Mouse (Mus musculus) forebrain, embryonic 16.5 days (tissue): ENCODE measurements around the gene Cntnap1. TPM values are rescaled to one million over a fixed set of nuclear protein-coding genes. Genes with fewer than 3 reads are reported as not detected.
"Not testable (repeated sequence)": the region's sequence is repeated elsewhere in the genome, so short reads cannot be mapped to it uniquely, and the experiment has no call there.

Experiments
- ATAC-seq: fragments of 200-750 bp; cut with Nextera tagmentation; 2 replicates; pipeline ENCODE4 v1.8.0; 2017; ENCODE audit warnings: mild to moderate bottlenecking, moderate library complexity
- H3K27ac ChIP-seq: fragments of 300-500 bp; sonication (generic); 2 replicates; pipeline ENCODE4 v1.5.1; 2014; ENCODE audit warnings: low read length, control low read depth
- H3K27me3 ChIP-seq: fragments of 300-500 bp; sonication (generic); replicated peaks from 2 replicates; pipeline ENCODE4 v1.6.1; 2014; ENCODE audit warnings: low read length; ENCODE audit not compliant: control insufficient read depth, insufficient read depth
- H3K36me3 ChIP-seq: fragments of 300-500 bp; sonication (generic); 2 replicates; pipeline ENCODE4 v1.6.1; 2014; ENCODE audit not compliant: control insufficient read depth, insufficient read depth
- H3K4me1 ChIP-seq: fragments of 300-500 bp; sonication (generic); replicated peaks from 2 replicates; pipeline ENCODE4 v1.6.1; 2014; ENCODE audit warnings: low read length; ENCODE audit not compliant: control insufficient read depth, insufficient read depth
- H3K4me2 ChIP-seq: fragments of 300-500 bp; sonication (generic); 2 replicates; pipeline ENCODE4 v1.6.1; 2014; ENCODE audit warnings: mild to moderate bottlenecking, low read length, control low read depth
- H3K4me3 ChIP-seq: fragments of 300-500 bp; sonication (generic); replicated peaks from 2 replicates; pipeline ENCODE4 v1.5.1; 2014; ENCODE audit warnings: mild to moderate bottlenecking, low read length, control low read depth
- H3K9ac ChIP-seq: fragments of 300-500 bp; sonication (generic); replicated peaks from 2 replicates; pipeline ENCODE4 v1.6.1; 2014; ENCODE audit warnings: low read depth, low read length, control low read depth
- H3K9me3 ChIP-seq: fragments of 300-500 bp; sonication (generic); 2 replicates; pipeline ENCODE4 v1.6.1; 2016; ENCODE audit warnings: low read length; ENCODE audit not compliant: control insufficient read depth
- WGBS: fragments of 180-500 bp; shearing (Covaris S2); extraction: QIAGEN DNeasy Blood & Tissue Kit; methylation state at CpG from one replicate; pipeline ENCODE4 v1.1.7; 2014; 5-methylcytosine and 5-hydroxymethylcytosine counted together
- polyA plus RNA-seq: library from polyadenylated mRNA; unstranded; fragments of >200 nt; fragmentation: Nextera tagmentation; extraction: Ambion mirVana; gene quantifications from 2 replicates; pipeline ENCODE4 v1.2.1, GENCODE M21; 2015

The Cntnap1 gene
- polyA plus RNA-seq, 1 experiment from 2014 or later, result 1.5 TPM

DNA sequence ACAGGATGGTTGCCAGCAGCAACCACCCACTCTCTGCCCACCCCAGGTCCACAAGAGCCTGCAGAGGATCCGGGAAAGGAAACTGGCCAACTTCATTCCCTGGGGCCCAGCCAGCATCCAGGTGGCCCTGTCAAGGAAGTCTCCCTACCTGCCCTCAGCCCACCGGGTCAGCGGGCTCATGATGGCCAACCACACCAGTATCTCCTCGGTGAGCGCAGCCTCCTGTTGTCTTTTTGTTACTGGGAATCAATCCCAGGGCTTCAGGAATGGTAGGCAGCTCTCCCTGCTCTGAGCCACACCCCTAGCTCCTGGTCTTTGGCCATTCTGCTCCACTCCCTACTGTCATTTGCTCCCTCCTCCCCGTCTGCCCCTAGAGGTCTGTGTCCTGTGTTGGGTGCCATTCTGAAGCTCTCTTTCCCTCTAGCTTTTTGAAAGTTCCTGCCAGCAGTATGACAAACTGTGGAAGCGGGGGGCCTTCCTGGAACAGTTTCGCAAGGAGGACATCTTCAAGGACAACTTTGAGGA is 9.3 kb upstream of the Cntnap1 start:
- 87% methylated on average over 6 of the region's 8 CpGs for WGBS

DNA sequence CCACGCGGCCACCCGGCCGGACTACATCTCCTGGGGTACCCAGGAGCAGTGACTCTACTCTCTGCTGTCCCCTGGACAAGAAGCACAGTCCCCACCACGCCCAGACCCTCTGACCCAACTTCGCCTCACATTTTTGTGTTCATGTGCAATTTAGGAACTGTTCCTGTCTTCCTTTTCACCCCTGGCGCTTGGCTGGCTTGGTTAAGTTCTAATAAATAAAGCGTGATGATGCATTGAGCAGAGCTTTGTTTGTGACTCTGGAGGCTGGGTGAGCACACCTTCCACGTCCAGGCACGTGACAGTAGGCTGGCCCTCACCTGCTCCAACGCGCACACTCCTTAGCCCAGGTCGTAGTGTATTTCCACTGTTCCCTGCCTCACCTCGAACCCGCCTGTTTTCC is 8.8 kb upstream of the Cntnap1 start:
- Histone ChIP-seq H3K36me3 (no peaks in the 10 kb centered on the region), H3K9ac (no peak overlapping the region), H3K27ac (no peak overlapping the region), H3K9me3 (no peaks in the 10 kb centered on the region), H3K4me1 (peaks cover 12% of the 10 kb centered on the region), H3K4me3 (no peak overlapping the region), H3K4me2 (no peak overlapping the region), H3K27me3 (peaks cover 33% of the 10 kb centered on the region)
- 90% methylated on average over 15 of the region's 15 CpGs for WGBS
- ATAC-seq, result no peak

More for the DNA sequence above, 9.3 kb upstream of the Cntnap1 start:
- ATAC-seq, H3K4me2 ChIP-seq, H3K4me3 ChIP-seq, H3K9me3 ChIP-seq, H3K9ac ChIP-seq, H3K36me3 ChIP-seq, H3K27ac ChIP-seq: not testable (repeated sequence)
- Histone ChIP-seq H3K4me1 (peaks cover 17% of the 10 kb centered on the region), H3K27me3 (peaks cover 28% of the 10 kb centered on the region)

DNA sequence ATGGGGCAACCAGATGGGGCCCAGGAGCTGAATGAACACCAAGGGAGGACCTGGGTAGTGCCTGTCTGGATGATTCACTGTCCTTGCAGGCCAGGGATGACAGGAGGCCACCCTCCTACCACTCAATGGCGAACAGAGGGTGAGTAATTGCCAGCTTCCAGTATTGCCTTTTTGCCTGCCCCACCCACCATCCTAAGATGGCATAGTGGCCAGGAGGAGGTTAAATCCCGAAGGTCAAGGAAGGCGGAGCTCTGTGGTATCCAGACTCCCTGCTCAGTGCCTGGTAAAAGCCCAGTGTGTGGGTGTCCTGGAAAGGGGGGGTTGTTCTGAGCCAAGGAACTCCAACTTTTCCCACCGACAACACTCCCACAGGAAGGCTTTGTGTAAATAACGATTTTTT is 8.0 kb upstream of the Cntnap1 start:
- WGBS, result 60% methylated on average over 5 of the region's 5 CpGs
- Histone ChIP-seq H3K27me3 (peaks cover 39% of the 10 kb centered on the region), H3K27ac (no peak overlapping the region)

DNA sequence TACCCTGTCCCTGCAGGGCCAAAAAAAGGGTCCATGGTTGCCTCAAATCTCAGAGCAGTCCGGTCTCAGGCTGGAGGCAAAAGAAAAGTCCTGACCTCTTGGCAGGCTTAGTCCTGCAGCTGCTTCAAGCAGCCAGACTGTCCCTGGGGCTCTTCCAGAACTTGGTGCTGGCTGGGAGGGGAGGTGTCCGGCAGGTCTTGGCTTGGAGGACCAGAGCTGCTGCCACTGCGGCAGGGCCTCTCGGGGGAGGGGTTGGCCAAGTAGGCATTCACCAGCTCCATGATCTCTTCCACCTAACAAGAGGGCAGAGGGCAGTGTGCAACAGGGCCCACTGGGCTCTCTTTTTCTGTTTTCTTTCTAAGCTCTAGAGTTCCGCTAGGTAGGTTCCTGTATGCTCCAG is 7.6 kb upstream of the Cntnap1 start:
- H3K4me2 ChIP-seq, result no peak overlapping the region
- peaks cover 2% of the 10 kb centered on the region; the same call in 1 of the 2 replicates for H3K36me3 ChIP-seq
- H3K9ac ChIP-seq, result no peak overlapping the region
- no peak for ATAC-seq
- 48% methylated on average over 5 of the region's 5 CpGs for WGBS
- peaks cover 43% of the 10 kb centered on the region for H3K27me3 ChIP-seq
- no peak overlapping the region for H3K27ac ChIP-seq
- H3K4me3 ChIP-seq, result no peak overlapping the region
- H3K9me3 ChIP-seq, result no peaks in the 10 kb centered on the region
- peaks cover 11% of the 10 kb centered on the region for H3K4me1 ChIP-seq

More for the DNA sequence above, 8.0 kb upstream of the Cntnap1 start:
- Histone ChIP-seq H3K36me3 (peaks cover 2% of the 10 kb centered on the region; the same call in 1 of the 2 replicates), H3K4me1 (peaks cover 11% of the 10 kb centered on the region), H3K4me2 (no peak overlapping the region), H3K4me3 (no peak overlapping the region), H3K9me3 (no peaks in the 10 kb centered on the region), H3K9ac (no peak overlapping the region)
- no peak for ATAC-seq

DNA sequence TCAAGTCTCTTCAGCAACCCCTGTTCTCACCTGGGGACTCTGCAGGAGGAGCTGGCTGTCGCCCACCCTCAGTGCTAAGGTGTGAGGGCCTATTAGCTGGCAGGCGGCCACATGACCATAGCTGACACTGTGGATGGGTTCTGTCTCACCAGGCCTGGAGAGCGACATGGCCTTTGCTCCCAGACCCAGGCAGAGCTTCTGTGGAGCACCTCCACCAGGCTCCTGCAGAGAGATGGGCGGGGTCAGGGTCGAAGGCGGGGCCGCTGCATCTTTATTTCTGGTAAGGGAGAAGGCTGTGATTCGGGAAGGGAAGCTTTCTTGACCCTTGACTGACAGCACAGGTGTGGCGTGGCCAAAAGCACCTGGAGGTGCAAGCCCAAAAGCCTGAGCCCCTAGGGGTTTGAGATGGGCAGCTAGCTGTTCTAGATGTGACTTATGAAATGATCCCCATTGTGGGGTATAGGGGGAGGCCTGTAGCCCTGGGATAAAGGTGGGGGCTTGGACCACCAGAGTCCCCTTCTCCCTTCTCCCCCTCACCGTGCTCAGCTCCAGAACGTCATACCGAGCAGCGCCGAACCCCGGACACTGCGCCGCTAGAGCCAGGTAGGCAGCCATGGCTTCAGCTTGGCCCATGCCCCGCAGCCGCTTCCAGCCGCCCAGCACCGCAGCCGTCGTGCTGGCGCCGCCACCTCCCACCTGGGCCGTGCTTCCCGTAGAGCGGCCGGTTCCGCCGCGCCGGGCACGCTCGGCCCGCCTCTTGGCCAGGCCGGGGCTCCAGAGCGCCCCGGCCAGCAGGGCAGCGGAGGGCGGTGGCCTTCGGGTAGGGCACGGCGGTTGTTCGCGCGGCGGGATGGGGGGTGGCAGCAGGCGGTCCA is 6.6 kb upstream of the Cntnap1 start:
- peaks cover 2% of the 10 kb centered on the region; the same call in 1 of the 2 replicates for H3K36me3 ChIP-seq
- 0 out of 2 replicates have a peak overlapping the region, but pooled peaks have one; percentile 10 for H3K9ac ChIP-seq
- no peak overlapping the region for H3K27ac ChIP-seq
- peak overlapping the region; percentile 13 for H3K4me3 ChIP-seq
- WGBS, result 18% methylated on average over 49 of the region's 49 CpGs
- no peak for ATAC-seq
- H3K27me3 ChIP-seq, result peaks cover 48% of the 10 kb centered on the region
- H3K4me1 ChIP-seq, result peaks cover 11% of the 10 kb centered on the region
- peak overlapping the region; percentile 43 for H3K4me2 ChIP-seq
- H3K9me3 ChIP-seq, result no peaks in the 10 kb centered on the region

DNA sequence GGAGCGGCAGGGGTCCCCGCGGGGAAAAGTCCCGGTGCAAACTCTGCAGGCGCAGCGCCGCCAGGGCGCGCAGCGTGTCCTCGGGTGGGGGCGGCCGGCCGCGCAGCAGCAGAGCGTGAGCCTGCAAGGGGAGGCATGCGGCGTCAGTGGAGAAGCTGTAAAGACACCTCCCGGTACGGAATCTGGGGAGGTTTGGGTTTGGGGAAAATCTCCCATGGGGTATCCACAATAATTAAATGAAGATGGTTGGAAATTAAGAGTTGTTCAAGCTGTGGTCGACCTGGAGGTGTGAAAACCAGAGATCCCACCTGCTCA is 6.0 kb upstream of the Cntnap1 start:
- H3K9me3 ChIP-seq, result no peaks in the 10 kb centered on the region
- no peak for ATAC-seq
- WGBS, result 18% methylated on average over 21 of the region's 21 CpGs
- peaks cover 48% of the 10 kb centered on the region for H3K27me3 ChIP-seq
- 0 out of 2 replicates have a peak overlapping the region, but pooled peaks have one; percentile 10 for H3K9ac ChIP-seq
- peaks cover 11% of the 10 kb centered on the region for H3K4me1 ChIP-seq
- peak overlapping the region; percentile 43 for H3K4me2 ChIP-seq
- H3K36me3 ChIP-seq, result peaks cover 2% of the 10 kb centered on the region; the same call in 1 of the 2 replicates
- peak overlapping the region; percentile 13 for H3K4me3 ChIP-seq
- H3K27ac ChIP-seq, result no peak overlapping the region

DNA sequence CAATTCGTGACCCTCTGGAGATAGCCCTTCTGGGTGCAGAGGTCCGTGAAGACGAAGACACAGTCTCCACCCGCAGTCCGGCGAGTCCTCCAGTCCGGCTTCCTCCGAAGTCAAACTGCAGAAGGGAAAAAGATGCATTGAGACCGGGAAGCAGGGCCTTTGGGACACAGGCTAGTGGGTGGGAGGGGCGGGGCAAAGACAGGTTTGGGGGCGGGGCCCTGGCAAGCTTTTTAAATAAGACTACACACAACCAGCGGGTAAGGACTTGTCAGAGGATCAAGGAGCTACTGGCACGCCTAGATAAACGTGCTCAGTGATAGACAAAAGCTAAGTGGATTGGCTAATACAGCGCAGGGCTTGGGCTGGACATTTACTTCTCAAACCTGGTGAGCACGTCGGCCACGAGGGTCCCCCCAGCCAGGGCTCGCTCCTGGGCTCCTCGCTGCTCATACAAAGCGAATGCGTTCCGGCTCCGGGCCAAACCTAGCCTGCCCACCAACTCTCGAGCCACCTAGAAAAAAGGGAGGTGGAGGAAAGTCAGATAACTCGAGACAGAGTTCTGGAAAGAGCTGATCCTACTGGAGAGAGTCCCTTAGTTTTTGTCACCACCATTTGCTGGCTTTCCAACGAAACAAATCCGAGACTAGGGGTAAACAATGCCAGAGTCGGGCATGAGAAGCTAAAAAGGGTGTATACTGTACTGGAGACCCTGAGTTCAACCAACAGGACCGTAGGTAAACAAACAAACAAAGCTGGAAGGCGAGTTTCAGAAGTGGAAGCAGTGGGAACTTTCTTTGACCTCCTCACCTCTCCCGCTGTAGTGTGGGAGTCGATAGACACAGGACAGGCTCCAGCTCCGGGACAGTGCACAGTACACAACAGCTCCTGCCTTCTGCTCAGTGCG is 5.4 kb upstream of the Cntnap1 start:
- Histone ChIP-seq H3K4me2 (no peak overlapping the region), H3K4me3 (no peak overlapping the region)
- 28% methylated on average over 35 of the region's 35 CpGs for WGBS

DNA sequence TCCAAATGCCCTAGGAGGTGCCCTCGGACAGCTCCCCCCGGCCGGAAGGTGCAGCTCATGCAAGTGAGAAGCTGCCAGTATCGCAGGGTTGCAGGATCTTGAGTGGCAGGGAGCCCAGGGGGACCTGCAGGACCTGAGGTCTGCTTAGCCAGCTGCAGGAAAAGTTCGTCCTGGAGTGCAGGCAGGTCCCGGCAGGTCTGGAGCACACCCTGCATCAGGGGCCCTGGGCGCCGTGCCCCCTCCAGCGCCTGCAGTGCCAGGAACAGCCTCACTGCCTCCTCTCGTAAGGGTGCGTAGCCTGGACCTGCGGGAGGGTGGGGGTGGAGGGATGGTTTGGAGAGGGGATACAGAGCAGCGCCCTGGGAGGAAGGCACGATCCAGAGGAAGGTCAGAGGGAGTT is 4.0 kb upstream of the Cntnap1 start:
- Histone ChIP-seq H3K4me3 (no peak overlapping the region), H3K4me1 (peaks cover 27% of the 10 kb centered on the region), H3K4me2 (no peak overlapping the region), H3K36me3 (peaks cover 2% of the 10 kb centered on the region; the same call in 1 of the 2 replicates), H3K27ac (no peak overlapping the region), H3K9ac (no peak overlapping the region), H3K9me3 (no peaks in the 10 kb centered on the region), H3K27me3 (peaks cover 53% of the 10 kb centered on the region)
- no peak for ATAC-seq
- WGBS, result 49% methylated on average over 14 of the region's 14 CpGs

More for the DNA sequence above, 5.4 kb upstream of the Cntnap1 start:
- peaks cover 17% of the 10 kb centered on the region for H3K4me1 ChIP-seq
- H3K36me3 ChIP-seq, result peaks cover 2% of the 10 kb centered on the region; the same call in 1 of the 2 replicates
- no peak for ATAC-seq
- no peak overlapping the region for H3K27ac ChIP-seq
- no peaks in the 10 kb centered on the region for H3K9me3 ChIP-seq
- 0 out of 2 replicates have a peak overlapping the region, but pooled peaks have one; percentile 10 for H3K9ac ChIP-seq
- peaks cover 48% of the 10 kb centered on the region for H3K27me3 ChIP-seq
